Mouse (Mus musculus): Measurements from ENCODE around the gene Actr2. TPM values are rescaled to one million over a fixed set of nuclear protein-coding genes. Genes with fewer than 3 reads are reported as not detected.
A peak's percentile ranks its signal among the peaks of the same experiment; 100 is the strongest.
"Not testable (repeated sequence)": the region's sequence is repeated elsewhere in the genome, so short reads cannot be mapped to it uniquely, and the experiment has no call there.

The Actr2 gene
- polyA plus RNA-seq, 1 experiment from 2014 or later = 185 TPM

GRCm38 (mm10) chr11:20116701-20117100 is 4.0 kb upstream of the Actr2 start:
- no peak for DNase-seq (ENCODE audit: low spot score)

GRCm38 (mm10) chr11:20116030-20116551 is 3.4 kb upstream of the Actr2 start:
- no peak for DNase-seq (ENCODE audit: low spot score)

GRCm38 (mm10) chr11:20112006-20112740 is 540 bp downstream of the Actr2 start:
- peak; percentile 86 for DNase-seq (ENCODE audit: low spot score)

- DNase-seq (ENCODE audit: low spot score) = no peak
Observed at GRCm38 (mm10) chr11:20108151-20108550, 4.6 kb downstream of the Actr2 start.

DNA sequence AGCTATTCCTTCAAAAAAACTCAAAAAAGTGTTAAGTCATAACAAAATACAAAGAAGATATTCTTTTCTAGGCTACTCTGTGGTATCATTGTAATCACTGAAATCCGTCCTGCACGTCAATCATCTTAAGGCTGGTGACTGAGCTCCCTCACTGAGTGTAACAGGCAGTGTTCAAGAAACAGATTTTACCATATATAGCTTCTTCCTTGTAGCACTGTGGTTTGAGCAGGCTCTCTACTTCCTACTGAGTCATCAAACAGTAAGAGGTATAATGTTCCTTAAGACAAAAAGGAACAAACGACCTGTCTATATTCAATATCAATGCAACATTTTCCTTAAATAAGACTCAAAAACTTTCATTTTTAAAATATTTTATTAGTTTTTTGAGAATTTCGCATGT is 5.0 kb downstream of the Actr2 start:
- DNase-seq (ENCODE audit: low spot score) = peak; percentile 30

DNA sequence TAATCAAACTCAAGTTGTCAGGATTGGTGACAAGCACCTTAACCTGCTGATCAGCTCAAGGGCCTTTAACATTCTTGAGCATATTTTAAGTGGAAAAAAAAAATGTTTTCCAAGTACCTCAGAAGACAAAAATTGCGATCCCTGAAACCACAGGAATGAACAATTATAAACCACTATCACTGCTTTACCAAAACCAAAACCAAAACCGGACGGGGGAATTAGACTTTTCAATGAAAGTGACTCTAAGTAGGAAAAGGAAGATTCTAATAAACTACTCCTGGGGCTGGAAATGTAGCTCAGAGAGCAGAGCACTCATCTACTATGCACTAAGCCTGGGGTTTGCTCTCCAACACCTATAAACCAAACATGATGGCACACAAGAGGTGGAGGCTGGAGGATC is 5.8 kb downstream of the Actr2 start:
- no peak for DNase-seq (ENCODE audit: low spot score)

DNA sequence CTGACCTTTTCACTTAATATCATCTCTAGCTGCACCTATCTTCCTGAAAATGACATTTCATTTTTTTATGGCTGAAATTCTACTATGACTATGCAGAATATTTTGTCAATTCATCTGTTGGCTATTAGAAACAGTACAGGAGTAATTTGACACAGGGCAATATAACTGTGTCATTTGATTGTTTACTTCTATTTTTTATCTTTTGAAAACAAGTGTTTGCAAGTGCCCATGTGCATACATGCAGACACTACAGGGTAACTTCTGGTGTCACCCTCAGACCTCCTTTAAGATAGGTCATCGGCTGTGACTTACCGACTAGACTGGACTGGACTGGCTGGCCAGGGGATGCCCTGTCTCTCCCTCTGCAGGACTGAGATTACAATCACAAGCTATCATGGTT is 8.8 kb downstream of the Actr2 start:
- DNase-seq (ENCODE audit: low spot score) = no peak

DNA sequence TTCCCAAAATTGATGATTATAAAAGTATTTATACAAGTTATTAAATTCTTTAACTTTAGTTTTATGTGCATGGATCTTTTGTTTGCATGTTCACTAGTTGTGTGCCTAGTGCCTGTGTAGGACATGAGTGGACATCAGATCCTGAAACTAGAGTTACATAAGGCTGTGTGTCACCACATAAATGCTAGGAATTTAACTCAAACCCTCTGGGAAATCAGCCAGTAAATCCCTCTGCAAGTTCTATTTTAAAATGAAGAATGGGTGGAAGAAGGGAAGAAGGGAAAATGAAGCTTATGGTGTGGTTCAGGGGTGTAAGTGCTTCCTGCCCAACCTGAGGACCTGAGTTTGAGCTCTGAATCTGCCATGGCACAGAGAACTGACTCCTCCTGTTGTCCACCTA is 26.4 kb downstream of the Actr2 start:
- DNase-seq (ENCODE audit: low spot score) = no peak

GRCm38 (mm10) chr11:20085635-20086034 is 27.1 kb downstream of the Actr2 start:
- no peak for DNase-seq (ENCODE audit: low spot score)

DNA sequence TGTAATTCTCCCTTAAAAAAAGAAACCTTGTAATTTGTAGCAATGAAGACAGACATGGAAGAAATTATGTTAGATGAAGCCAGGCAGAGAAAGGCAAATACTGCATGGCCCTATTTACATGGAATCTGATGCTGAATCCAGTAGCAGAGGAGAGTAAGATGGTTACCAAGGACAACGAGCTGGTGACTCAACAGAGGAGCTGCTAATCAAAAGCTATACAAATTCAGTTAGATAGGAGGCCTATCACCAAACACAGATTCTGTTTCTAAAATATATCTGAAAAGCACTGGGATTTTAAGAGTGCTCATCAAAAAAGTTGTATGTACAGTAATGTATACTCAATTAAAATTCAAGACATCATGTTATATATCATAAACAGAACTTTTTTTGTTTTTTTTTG is 37.3 kb downstream of the Actr2 start:
- no peak for DNase-seq (ENCODE audit: low spot score)

GRCm38 (mm10) chr11:20072826-20073225 is 39.9 kb downstream of the Actr2 start:
- no peak for DNase-seq (ENCODE audit: low spot score)

DNA sequence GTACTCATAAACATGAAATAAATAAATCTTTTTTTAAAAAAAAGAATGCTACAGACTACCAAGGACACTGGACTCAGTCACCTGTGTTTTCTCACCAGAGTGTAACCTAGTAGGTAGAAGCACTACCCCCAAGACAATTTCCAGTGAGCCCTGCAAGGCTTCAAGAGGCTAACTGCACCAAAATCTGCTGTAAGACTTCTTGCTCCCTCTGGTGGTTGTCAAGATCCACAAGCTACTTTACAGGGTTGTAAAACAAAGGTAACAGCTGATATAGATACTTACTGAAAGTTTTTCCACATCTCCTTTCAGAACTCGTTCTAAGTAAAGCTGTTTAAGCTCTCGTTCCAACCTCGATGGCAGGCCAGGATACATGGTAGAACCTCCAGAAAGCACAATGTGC is 40.5 kb downstream of the Actr2 start:
- DNase-seq (ENCODE audit: low spot score) = peak; percentile 76

GRCm38 (mm10) chr11:20068346-20069004 is 44.2 kb downstream of the Actr2 start:
- DNase-seq (ENCODE audit: low spot score) = no peak

GRCm38 (mm10) chr11:20067521-20067920 is 45.2 kb downstream of the Actr2 start:
- DNase-seq (ENCODE audit: low spot score) = peak; percentile 37

GRCm38 (mm10) chr11:20066106-20066505 is 46.6 kb downstream of the Actr2 start:
- DNase-seq (ENCODE audit: low spot score) = no peak

DNA sequence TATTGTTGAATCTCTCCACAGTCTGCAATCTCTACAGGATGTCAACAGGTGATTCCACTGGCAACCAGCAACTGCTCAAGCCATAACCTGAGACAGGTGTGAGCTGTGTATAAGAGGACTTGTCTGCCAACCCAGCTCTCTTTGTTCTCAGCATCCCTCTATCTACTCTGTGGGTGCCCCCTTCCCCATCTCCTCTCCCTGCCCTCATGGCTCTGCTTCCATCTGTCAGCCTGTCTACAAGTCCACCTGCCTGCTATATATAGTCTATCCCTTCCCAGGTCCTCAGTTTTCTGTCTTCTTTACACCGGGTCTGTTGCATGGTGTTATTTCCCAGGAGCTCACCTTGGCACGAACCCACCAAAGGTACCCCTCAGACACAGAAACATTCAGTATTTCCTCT is 47.8 kb downstream of the Actr2 start:
- no peak for DNase-seq (ENCODE audit: low spot score)

- DNase-seq (ENCODE audit: low spot score) = not testable (repeated sequence)
Observed at GRCm38 (mm10) chr11:20064086-20064485, 48.6 kb downstream of the Actr2 start.

- not testable (repeated sequence) for DNase-seq (ENCODE audit: low spot score)
Observed at GRCm38 (mm10) chr11:20062801-20063200, 49.9 kb downstream of the Actr2 start.

DNA sequence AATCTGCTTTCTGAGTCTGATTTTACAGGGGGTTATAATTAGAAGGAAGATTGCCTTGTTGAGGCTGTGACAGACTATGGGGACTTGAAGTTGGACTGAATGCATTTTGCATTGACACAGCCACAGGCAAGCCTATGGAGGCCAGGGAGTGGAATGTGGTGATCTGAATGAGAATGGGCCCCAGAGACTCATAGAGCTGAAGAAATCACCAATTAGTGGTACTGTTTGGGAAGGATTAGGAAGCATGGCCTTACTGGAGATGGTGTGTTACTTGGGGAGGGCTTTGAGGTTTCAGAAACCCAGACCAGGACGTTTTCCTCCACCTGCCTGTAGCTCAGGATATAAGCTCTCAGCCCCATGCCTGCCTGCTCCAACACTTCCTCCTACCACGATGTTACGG is 53.0 kb downstream of the Actr2 start:
- DNase-seq (ENCODE audit: low spot score) = no peak

GRCm38 (mm10) chr11:20057429-20057828 is 55.3 kb downstream of the Actr2 start:
- DNase-seq (ENCODE audit: low spot score) = no peak

- no peak for DNase-seq (ENCODE audit: low spot score)
Observed at GRCm38 (mm10) chr11:20056168-20056567, 56.5 kb downstream of the Actr2 start.

DNA sequence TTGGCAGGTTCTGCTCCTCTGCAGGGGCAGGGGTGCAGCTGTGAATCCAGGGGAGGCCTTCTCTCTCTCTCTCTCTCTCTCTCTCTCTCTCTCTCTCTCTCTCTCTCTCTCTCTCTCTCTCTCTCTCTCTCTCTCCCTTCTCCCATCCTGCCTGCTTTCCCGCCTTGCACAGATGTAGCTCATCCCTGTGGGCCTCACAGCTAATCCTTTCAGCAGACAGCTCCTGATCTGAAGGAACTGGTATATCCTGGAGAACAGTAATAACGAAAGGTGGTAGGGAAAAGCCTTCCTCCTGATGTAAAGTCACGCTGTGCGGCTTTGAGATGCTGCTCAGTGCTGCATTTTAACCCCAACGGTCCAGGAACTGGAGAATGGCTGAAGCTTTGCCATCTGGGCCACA is 58.1 kb downstream of the Actr2 start:
- DNase-seq (ENCODE audit: low spot score) = no peak

DNA sequence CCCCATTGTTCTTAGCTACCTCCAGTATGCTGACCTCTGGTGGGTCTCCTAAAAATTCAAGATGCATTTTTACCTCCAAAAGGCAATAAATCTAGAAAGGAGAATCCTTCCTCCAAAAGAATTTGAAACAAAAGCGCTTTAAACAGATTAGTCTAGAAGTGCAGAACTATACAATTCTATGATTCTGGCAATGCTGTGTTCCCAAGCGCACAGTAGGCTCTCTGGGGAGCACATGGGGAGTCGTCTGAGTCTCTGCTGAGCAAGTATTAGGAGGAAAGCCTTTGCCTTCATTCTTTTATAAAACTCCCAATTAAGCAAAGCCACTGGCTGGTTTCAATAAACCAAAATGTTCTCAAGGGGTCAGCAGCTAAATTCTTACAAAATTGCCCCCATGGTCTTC is 58.8 kb downstream of the Actr2 start:
- no peak for DNase-seq (ENCODE audit: low spot score)

All from thymus, postnatal 0 days (tissue).